29 mouse cellular contexts compared by ENCODE assay signal in the genomic region with DNA sequence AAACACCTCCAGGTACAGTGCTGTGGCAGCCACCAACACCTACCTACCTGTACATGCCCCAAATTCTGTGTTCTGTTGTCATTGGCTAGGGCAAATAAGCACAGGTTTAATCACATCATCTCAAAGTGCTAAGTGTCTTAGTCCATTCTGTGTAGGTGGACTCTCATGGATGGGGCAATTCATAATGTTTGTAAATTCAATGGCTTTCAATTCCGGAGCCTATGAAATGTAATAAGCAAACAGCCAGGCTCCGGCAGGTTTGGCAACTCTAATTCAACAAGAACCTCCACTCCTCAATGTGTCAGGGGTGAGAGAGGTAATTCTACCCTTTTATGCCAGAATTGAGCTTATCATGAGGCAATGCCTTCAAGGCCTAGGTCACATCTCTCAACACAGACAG. TPM values are rescaled to one million over a fixed set of nuclear protein-coding genes. Genes with fewer than 3 reads are reported as not detected.
DNase-seq lines count a peak whose midpoint lies in the region; TF ChIP-seq lines count a peak whose summit lies in the region.
"Had no signal": no experiment of that assay in that cellular context is flagged by ENCODE, and none has a peak within 500 bp of the region (broad histone marks: within the 10 kb centered on the region; RNA-seq: fewer than 3 reads in every experiment).

No protein-coding gene starts in this region.

- H3K27me3 ChIP-seq in heart, adult 2 months (ENCODE audit: control insufficient read depth, insufficient read depth, low read length) = no peaks in the 10 kb centered on the region
- H3K27me3 ChIP-seq: CH12.LX; embryonic facial prominence, embryonic 13.5 days; embryonic facial prominence, embryonic 15.5 days; forebrain, embryonic 13.5 days; forebrain, embryonic 15.5 days; Patski had no signal

- 92% methylated on average over 2 of the region's 2 CpGs for WGBS in heart, adult 2 months

- TF ChIP-seq EP300 in heart, adult 2 months (IDR thresholded peaks at IDR 0.05; ENCODE audit: insufficient read depth, low read depth, low read length) = no peak

- H3K36me3 ChIP-seq in heart, adult 2 months (ENCODE audit: control insufficient read depth, insufficient read depth, low read length) = no peaks in the 10 kb centered on the region
- H3K36me3 ChIP-seq: embryonic facial prominence, embryonic 13.5 days; embryonic facial prominence, embryonic 15.5 days; forebrain, embryonic 15.5 days; G1E had no signal

- H3K9ac ChIP-seq in heart, adult 2 months (ENCODE audit: low read depth, low read length) = no peak overlapping the region
- H3K9ac ChIP-seq: embryonic facial prominence, embryonic 13.5 days; embryonic facial prominence, embryonic 15.5 days; forebrain, embryonic 13.5 days; forebrain, embryonic 15.5 days; forebrain, postnatal 0 days had no signal

- H3K27ac ChIP-seq in heart, adult 2 months = peak overlapping the region; percentile 1; the same call in 1 of the 2 replicates
- H3K27ac ChIP-seq: embryonic facial prominence, embryonic 13.5 days; embryonic facial prominence, embryonic 15.5 days; forebrain, embryonic 13.5 days; forebrain, embryonic 15.5 days had no signal

- no peak for DNase-seq in heart, adult 2 months
- DNase-seq in heart, adult 11 months = no peak
- peak; percentile 4 for DNase-seq in urinary bladder, postnatal 14 days (ENCODE audit: low spot score)
- no peak for DNase-seq in urinary bladder, postnatal 10 days (ENCODE audit: low spot score)
- DNase-seq in left cerebral cortex, adult 8-10 months (ENCODE audit: low spot score in 2 of 2) = no peak
- DNase-seq: adrenal gland, adult 2 months; adrenal gland, postnatal 10 days; adrenal gland, postnatal 25 days; B cell, adult 2 months; cerebellum, adult 11 months; cerebellum, adult 18-20 months; cerebellum, adult 8-10 months; cerebellum, adult 9-11 months; cerebellum, postnatal 14 days; cerebellum, postnatal 36 days; embryo, embryonic 11 days; forebrain, postnatal 0 days had no signal

- no peak overlapping the region for H3K4me3 ChIP-seq in heart, adult 2 months
- H3K4me3 ChIP-seq: embryonic facial prominence, embryonic 13.5 days; embryonic facial prominence, embryonic 15.5 days; erythroblast, embryonic 14.5 days; forebrain, embryonic 13.5 days; forebrain, embryonic 15.5 days had no signal

- H3K4me1 ChIP-seq in heart, adult 2 months (ENCODE audit: control insufficient read depth, insufficient read depth, low read length) = no peaks in the 10 kb centered on the region; the same call in 1 of the 2 replicates
- H3K4me1 ChIP-seq: embryonic facial prominence, embryonic 13.5 days; embryonic facial prominence, embryonic 15.5 days; forebrain, embryonic 13.5 days; forebrain, embryonic 15.5 days had no signal

- TF ChIP-seq CTCF in heart, adult 2 months (IDR thresholded peaks at IDR 0.05) = no peak

- intact Hi-C loops in heart, adult 2 months (cut with DNase I) = no loop called here

- no peaks in the 10 kb centered on the region for H3K79me2 ChIP-seq in heart, adult 2 months (replicated peaks; ENCODE audit: control insufficient read depth, insufficient read depth, low read length)

- TF ChIP-seq POLR2A in heart, adult 2 months (IDR thresholded peaks at IDR 0.05; ENCODE audit: insufficient read depth, low read depth, low read length) = no peak

RNA-seq across cellular contexts. Expression of a gene that starts 23.5 kb away (rescaled TPM):
- not detected for total RNA-seq in heart, adult 2 months (2021)
- polyA plus RNA-seq in heart, adult 2 months (2012; rRNA removed) = not detected in 2 replicates
- 1 to 10 TPM in 1 of 4 experiments, under 1 TPM in 2, not detected in 1; 0.38 to 1.4 (median 0.64) TPM for total RNA-seq in left cerebral cortex, adult 8-10 months (2022)
- total RNA-seq: adrenal gland, postnatal 25 days; CH12.LX; common myeloid progenitor, adult 5-6 weeks; G1E had no signal
- polyA plus RNA-seq: adrenal gland, adult 2 months; CD4-positive, CD25-positive, alpha-beta regulatory T cell, adult 4 months; embryonic facial prominence, embryonic 11.5 days; embryonic facial prominence, embryonic 13.5 days; erythroblast, embryonic 14.5 days; forebrain, embryonic 11.5 days; forebrain, embryonic 13.5 days; G1E; Patski had no signal
